Mouse (Mus musculus): ENCODE results near the gene Zdhhc19.

- no peak for TF ChIP-seq CTCF (IDR thresholded peaks at IDR 0.05; ENCODE audit: borderline replicate concordance, extremely low read depth, insufficient read depth, insufficient read length)
- no peak for TF ChIP-seq POLR2A (IDR thresholded peaks at IDR 0.05; ENCODE audit: borderline replicate concordance, extremely low read depth, insufficient read depth, insufficient read length, poor library complexity, severe bottlenecking)
Measured at GRCm38 (mm10) chr16:32594701-32595100, 98.6 kb downstream of the Zdhhc19 start.

All from brain, embryonic 14.5 days (tissue).